Mouse (Mus musculus) urinary bladder, postnatal 36 days (tissue): ENCODE measurements at regions not wholly inside any gene's neighbourhood (a gene's known extent, or its start where the extent isn't known, plus 50 kb on each side); places are given as distances from the start of the nearest gene placed in this dataset.

Experiments used
- DNase-seq, 2 experiments: peaks; one replicate each; pipeline ENCODE4 v3.0.0; 2022; ENCODE audit warnings: low spot score in 2 of 2, mixed read lengths in 1 of 2

DNA sequence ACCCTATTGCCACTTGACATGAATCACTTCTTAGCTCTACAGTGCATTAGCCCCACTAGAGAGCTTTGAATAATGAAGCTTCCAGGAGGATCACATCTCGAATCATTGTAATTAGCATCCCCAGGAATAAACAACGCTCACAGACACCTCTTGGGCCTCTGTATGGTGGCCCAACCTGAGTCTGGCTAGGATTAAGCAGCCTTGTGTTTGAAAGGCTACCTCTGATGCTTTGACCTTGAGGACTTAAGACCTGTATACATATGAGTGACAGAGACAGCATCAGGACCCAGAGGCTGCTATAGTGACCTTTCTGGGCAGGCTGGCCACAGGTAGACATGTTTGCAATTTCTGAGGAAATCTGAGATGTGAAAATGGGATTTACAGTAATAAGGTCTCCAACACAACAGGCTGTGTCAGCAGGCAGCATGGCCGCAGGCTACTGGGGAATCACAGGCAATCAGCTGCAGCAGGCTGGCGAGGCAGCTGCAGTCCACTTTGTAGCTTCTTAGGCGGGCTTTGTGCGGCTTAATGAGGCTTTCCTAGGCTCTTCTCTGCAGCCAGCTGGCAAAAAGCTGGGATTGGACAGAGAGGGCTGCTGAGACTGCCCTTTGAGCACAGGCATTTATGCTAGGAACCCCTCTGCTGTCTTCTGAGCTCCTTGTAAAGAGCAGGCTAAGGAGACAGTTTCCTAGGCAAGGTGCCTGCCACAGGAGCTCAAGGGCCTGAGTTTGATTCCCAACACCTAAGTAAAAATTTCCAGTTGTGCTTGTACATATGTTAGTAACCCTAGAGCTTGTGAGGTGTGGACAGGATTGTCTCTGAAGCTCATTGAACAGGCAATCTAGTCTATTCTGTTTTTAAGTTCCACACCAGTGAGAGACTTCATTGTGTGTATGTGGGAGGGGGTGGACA is 768.1 kb upstream of the Auts2 start:
- DNase-seq, result no peak

- DNase-seq, result no peak
Measured at GRCm38 (mm10) chr5:133267887-133268286, 724.7 kb upstream of the Auts2 start.

DNA sequence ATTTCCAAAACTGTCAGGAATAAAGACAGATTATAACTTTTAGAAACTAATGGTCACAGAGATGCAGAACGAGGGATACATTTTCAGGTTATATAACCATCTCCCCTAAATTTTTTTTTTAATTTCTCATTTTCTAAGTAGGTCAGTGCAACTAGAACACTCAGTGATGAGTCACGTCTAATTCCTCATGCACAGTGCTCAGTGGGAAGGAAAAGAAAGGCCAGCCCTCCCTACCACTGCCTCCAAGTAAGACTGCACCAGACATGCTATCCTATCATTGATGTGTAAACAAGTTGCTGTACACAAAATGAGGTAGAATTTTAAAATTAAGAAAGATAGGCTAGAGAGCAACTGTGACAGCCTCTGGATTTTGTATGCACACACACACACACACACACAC is 724.2 kb upstream of the Auts2 start:
- DNase-seq, result no peak

- no peak for DNase-seq
Measured at GRCm38 (mm10) chr5:133264976-133265375, 721.8 kb upstream of the Auts2 start.

DNA sequence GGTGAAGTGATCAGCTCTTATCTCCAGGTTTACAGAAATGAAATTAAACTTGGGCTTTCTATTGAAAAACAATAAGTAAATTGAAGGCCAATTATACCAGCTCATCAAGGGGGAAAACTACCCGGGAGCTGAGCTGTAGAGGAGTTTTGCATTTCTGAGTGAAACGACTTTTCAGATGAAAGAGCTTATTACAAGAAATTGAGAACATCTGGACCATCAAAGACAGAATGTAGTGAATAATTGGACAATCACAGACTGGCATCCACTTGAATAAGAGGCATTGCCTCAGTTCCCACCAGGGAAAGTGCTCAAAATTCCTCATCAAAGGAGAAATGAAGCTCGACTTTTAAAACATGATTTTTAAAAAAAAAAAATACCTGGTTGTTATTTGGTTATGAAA is 675.7 kb upstream of the Auts2 start:
- DNase-seq, result no peak

GRCm38 (mm10) chr5:133198546-133198945 is 655.4 kb upstream of the Auts2 start:
- DNase-seq, result no peak

DNA sequence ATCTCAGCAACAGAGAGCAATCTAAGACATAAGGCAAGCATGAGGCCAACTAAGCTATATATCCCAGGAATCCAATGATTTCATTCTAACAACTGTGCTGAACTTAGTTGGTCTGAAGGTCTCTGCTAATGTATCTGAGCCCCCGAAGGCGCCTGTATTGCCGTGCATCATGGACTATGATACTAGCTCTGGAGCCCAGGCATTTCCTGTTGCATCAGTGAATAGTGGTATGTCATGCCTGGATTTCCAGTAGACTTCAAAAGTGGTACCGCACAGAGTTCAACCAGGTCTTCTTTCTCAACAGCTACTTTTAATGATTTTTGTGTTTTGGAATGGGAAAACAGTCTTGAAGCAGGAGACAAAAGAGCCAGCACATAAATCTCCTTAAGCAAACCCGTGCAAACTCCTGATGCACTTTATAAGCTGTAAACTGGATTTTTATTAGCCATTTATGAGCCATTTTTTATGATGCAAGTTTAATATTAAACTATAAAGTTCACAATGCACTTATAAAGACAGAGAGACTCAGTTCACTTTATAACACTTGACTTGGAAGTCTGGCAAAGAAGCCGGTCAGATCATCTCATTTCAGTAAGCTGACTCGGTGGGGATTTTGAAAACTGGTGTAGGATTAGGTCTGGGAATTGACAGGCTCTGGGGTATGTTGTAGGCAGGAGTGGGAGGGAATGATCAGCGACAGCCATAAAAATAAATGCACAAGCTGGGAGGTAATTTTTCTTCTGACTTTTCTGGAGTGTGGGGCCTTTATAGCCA is 646.8 kb upstream of the Auts2 start:
- DNase-seq, result no peak

GRCm38 (mm10) chr5:133175636-133176035 is 632.5 kb upstream of the Auts2 start:
- DNase-seq, result no peak

GRCm38 (mm10) chr5:133173155-133173723 is 630.1 kb upstream of the Auts2 start:
- DNase-seq, result peak; percentile 17 to 56

- no peak for DNase-seq
Measured at GRCm38 (mm10) chr5:133172686-133173085, 629.5 kb upstream of the Auts2 start.

GRCm38 (mm10) chr5:133171266-133171665 is 628.1 kb upstream of the Auts2 start:
- DNase-seq, result no peak

DNA sequence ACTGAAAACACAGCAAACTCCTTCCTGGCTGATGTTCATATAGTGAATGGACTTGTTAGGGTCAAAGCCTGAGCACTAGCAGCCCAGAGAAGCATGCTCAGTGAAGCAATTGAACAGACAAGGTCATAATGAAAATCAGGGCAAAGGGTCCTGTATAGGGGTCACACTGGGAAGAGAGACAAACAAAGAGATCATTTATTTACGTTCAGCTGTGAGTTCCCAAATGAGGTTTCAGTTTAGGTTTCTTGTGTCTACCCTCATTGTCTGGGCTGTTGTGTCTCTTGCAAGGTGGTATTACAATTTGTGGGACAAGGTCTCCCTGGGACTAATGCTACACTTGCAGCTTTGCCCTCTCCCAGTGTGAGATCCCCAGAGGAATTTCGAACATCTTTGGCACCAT is 624.4 kb upstream of the Auts2 start:
- DNase-seq, result no peak

- DNase-seq, result no peak
Measured at GRCm38 (mm10) chr5:133167001-133167461, 623.9 kb upstream of the Auts2 start.

- DNase-seq, result no peak
Measured at GRCm38 (mm10) chr5:133156115-133156857, 613.1 kb upstream of the Auts2 start.

GRCm38 (mm10) chr5:133145996-133146395 is 602.9 kb upstream of the Auts2 start:
- no peak for DNase-seq

GRCm38 (mm10) chr5:133143679-133144078 is 600.5 kb upstream of the Auts2 start:
- DNase-seq, result no peak

DNA sequence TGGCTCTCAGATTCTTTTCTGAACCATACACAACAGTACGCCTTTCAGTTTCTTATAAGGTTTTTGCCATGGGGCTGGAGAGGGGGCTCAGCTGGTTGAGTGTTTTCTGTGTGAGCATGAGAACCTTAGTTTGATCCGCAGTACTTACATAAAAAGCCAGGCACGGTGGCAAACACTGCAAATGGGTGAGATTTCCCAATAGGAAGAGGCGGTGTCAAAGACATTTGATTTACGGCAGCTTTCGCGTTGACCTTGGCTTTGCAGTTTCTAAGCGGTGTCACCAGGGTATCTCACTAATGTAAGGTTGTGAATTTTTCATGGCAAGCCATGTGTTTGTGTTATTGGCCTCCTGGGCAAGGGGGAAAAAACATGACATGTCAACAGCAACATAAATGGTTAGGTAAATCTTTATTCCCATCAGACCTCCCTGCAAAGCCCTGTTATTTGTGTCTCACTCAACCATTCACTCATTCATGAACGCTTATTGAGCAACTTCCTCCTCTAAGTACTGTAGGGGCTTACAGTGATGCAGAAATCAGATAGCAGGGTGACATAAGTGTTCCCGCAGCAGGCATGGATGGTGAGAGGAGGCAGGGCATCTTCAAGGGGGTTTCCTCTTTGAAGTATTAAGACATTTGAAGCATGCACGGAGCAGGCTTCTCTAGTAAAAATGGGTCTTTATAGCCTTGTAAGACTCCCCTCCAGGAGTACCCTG is 599.4 kb upstream of the Auts2 start:
- DNase-seq, result no peak

- DNase-seq, result no peak
Measured at GRCm38 (mm10) chr5:133131042-133131441, 587.9 kb upstream of the Auts2 start.

GRCm38 (mm10) chr5:133130316-133130715 is 587.2 kb upstream of the Auts2 start:
- no peak for DNase-seq

DNA sequence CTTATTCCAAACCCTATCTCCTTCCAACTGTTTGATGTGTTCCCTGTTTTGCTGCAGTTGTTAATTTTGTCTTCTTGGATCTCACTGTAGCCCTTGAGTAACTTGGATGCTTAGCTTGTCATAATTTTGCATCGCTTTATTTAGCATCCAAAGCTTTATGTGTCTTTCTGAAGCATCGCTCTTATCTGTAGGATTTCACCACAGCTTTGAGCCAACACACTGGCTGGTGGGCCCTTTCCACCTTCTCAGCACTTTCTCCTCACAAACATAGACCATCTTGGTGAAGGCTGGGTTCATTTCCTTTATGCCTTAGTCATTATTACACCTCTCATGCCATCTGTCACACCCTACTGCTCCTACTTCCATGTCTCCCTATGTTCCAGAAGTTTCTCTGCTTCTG is 581.1 kb upstream of the Auts2 start:
- no peak for DNase-seq

DNA sequence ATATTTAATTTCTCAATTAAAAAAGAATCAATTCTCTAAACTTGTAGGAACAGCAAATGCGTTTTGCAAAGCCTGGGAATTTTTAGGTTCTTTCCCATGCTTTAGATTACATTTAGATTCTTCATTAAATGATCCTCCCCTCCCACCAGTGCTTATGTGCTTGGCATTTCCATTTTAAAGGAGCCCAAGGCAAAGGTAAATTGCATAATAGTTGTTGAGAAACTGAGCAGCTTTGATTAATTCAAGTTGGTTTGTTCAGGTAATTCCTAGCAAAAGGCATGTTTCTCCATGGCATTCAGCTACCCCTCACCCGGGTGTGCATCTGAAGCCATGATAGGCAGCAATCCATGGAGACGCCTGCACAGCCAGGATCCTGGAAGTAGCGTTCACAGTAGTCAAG is 570.8 kb upstream of the Auts2 start:
- DNase-seq, result no peak
